Mouse (Mus musculus): Measurements from ENCODE around the gene Shc4.

The Shc4 gene

GRCm38 (mm10) chr2:125684559-125685440 is 39.1 kb downstream of the Shc4 start:
- DNase-seq: no peak

GRCm38 (mm10) chr2:125683895-125684294 is 40.1 kb downstream of the Shc4 start:
- DNase-seq: peak; percentile 33 to 42

GRCm38 (mm10) chr2:125681811-125682210 is 42.1 kb downstream of the Shc4 start:
- DNase-seq: no peak

- DNase-seq: peak; percentile 74 to 79
Measured at GRCm38 (mm10) chr2:125672957-125673631, 50.9 kb downstream of the Shc4 start, which contains the start of gene Eid1. Gene Eid1, plus strand, starts transcription at chr2:125673095.

GRCm38 (mm10) chr2:125672568-125672956 is 51.4 kb downstream of the Shc4 start:
- no peak for DNase-seq

- DNase-seq: peak; percentile 23 to 36
Measured at GRCm38 (mm10) chr2:125670846-125671245, 53.1 kb downstream of the Shc4 start.

- no peak for DNase-seq
Measured at GRCm38 (mm10) chr2:125667721-125668120, 56.2 kb downstream of the Shc4 start.

- DNase-seq: peak; percentile 24
Measured at GRCm38 (mm10) chr2:125667184-125667583, 56.8 kb downstream of the Shc4 start.

- no peak for DNase-seq
Measured at GRCm38 (mm10) chr2:125666668-125667067, 57.3 kb downstream of the Shc4 start.

- DNase-seq: no peak
Measured at GRCm38 (mm10) chr2:125665909-125666308, 58.0 kb downstream of the Shc4 start.

- DNase-seq: no peak
Measured at GRCm38 (mm10) chr2:125665213-125665612, 58.7 kb downstream of the Shc4 start.

- DNase-seq: no peak
Measured at GRCm38 (mm10) chr2:125662517-125662916, 61.4 kb downstream of the Shc4 start.

- DNase-seq: no peak
Measured at GRCm38 (mm10) chr2:125661156-125661555, 62.8 kb downstream of the Shc4 start.

- peak; percentile 2 to 8 for DNase-seq
Measured at GRCm38 (mm10) chr2:125660537-125661130, 63.3 kb downstream of the Shc4 start.

- peak; percentile 78 to 80 for DNase-seq
Measured at GRCm38 (mm10) chr2:125659823-125660536, 64.0 kb downstream of the Shc4 start.

- DNase-seq: no peak
Measured at GRCm38 (mm10) chr2:125655391-125655790, 68.6 kb downstream of the Shc4 start.

GRCm38 (mm10) chr2:125653286-125653685 is 70.7 kb downstream of the Shc4 start:
- no peak for DNase-seq

- DNase-seq: no peak
Measured at GRCm38 (mm10) chr2:125651563-125651962, 72.4 kb downstream of the Shc4 start.

GRCm38 (mm10) chr2:125650742-125651352 is 73.1 kb downstream of the Shc4 start:
- no peak for DNase-seq

GRCm38 (mm10) chr2:125650038-125650437 is 73.9 kb downstream of the Shc4 start:
- no peak for DNase-seq

- no peak for DNase-seq
Measured at GRCm38 (mm10) chr2:125644912-125645311, 79.0 kb downstream of the Shc4 start.

- no peak for DNase-seq
Measured at GRCm38 (mm10) chr2:125637331-125637730, 86.6 kb downstream of the Shc4 start.

Data from B cell, adult 2 months (primary cell).